ENCODE assay signal across 20 mouse cellular contexts in the genomic region with DNA sequence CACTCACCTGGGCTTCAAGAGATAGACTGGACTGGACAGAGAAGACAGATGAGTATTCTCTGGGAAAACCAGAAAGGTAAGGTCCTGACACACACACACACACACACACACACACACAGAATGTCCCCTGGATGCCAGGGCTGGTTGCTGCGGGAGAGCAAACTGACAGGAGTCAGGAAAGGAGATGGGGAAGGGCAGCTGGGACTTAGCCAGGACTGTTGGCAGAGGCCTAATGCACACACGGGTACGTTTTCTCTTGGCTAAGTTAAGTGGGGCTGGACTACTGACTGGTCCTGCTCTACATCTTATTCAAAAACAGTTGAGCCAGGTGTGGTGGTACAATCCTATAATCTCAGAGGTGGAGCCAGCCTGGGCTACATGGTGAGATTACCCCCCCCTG. TPM values are rescaled to one million over a fixed set of nuclear protein-coding genes. Genes with fewer than 3 reads are reported as not detected.
"Had no signal": no experiment of that assay in that cellular context is flagged by ENCODE, and none has a peak within 500 bp of the region (broad histone marks: within the 10 kb centered on the region; RNA-seq: fewer than 3 reads in every experiment).

No protein-coding gene starts in this region.

- H3K27me3 ChIP-seq: stomach, embryonic 15.5 days had no signal

- DNase-seq: lung, adult 18-20 months; lung, embryonic 14.5 days; lung, postnatal 10 days; lung, postnatal 4 days; midbrain, embryonic 14.5 days; right cerebral cortex, postnatal 14 days; thymus, adult 2 months; thymus, postnatal 25 days; thymus, postnatal 4 days had no signal

- H3K4me1 ChIP-seq: midbrain, embryonic 12.5 days had no signal

- H3K4me3 ChIP-seq: midbrain, embryonic 10.5 days; midbrain, embryonic 12.5 days; neural tube, embryonic 12.5 days; stomach, embryonic 15.5 days had no signal

- H3K36me3 ChIP-seq: stomach, embryonic 15.5 days had no signal

- H3K27ac ChIP-seq: midbrain, embryonic 12.5 days; neural tube, embryonic 12.5 days; stomach, embryonic 15.5 days; stomach, postnatal 0 days had no signal

- H3K9ac ChIP-seq: lung, embryonic 14.5 days; midbrain, embryonic 12.5 days; neural tube, embryonic 12.5 days; stomach, embryonic 15.5 days had no signal

- H3K4me2 ChIP-seq: lung, embryonic 14.5 days; midbrain, embryonic 12.5 days; neural tube, embryonic 12.5 days; stomach, embryonic 15.5 days had no signal

RNA-seq across cellular contexts. Expression of a gene that starts 0.6 kb away (rescaled TPM):
- total RNA-seq: megakaryocyte, adult 5-6 weeks; megakaryocyte-erythroid progenitor cell, adult 5-6 weeks; neutrophil, adult 5-6 weeks had no signal
- polyA plus RNA-seq: midbrain, embryonic 12.5 days; urinary bladder, adult 2 months had no signal

RNA-seq across cellular contexts. Expression of a gene that starts 9.1 kb away (rescaled TPM):
- total RNA-seq: megakaryocyte-erythroid progenitor cell, adult 5-6 weeks; neutrophil, adult 5-6 weeks had no signal

RNA-seq across cellular contexts. Expression of a gene that starts 15.7 kb away (rescaled TPM):
- total RNA-seq: megakaryocyte, adult 5-6 weeks; megakaryocyte-erythroid progenitor cell, adult 5-6 weeks; neutrophil, adult 5-6 weeks had no signal
- polyA plus RNA-seq: lung, embryonic 14.5 days; lung, embryonic 16.5 days; midbrain, embryonic 12.5 days; midbrain, embryonic 14.5 days; midbrain, embryonic 16.5 days; neural tube, embryonic 12.5 days; stomach, embryonic 15.5 days; stomach, postnatal 0 days had no signal

RNA-seq across cellular contexts. Expression of a gene that starts 49.8 kb away (rescaled TPM):
- total RNA-seq: neutrophil, adult 5-6 weeks had no signal
